Mouse (Mus musculus): ENCODE results near the gene Myo1g. TPM values are rescaled to one million over a fixed set of nuclear protein-coding genes. Genes with fewer than 3 reads are reported as not detected.

Gene Myo1g
- total RNA-seq, 2 experiments from 2014 or later: 1.6 to 2.9 TPM

Small RNAs within 50 kb of the gene (microRNA-seq; reads per million reads assigned to microRNA genes)
- 0.54 to 1.9 reads per million in 2 experiments for gene Gm22123

Other genes with a start within 250 kb of the Myo1g start
- gene Tmed4, start 246.1 kb downstream of the Myo1g start, total RNA-seq (2021): 100 to 1,000 TPM in 1 of 2 experiments, 10 to 100 TPM in 1; 98.8 to 112 TPM
- gene Ogdh, start 229.3 kb downstream of the Myo1g start, total RNA-seq (2021): 1,000 to 10,000 TPM; 1,837 to 1,914 TPM
- gene Zmiz2, start 131.9 kb downstream of the Myo1g start, total RNA-seq (2021): 10 to 100 TPM; 33.8 to 37.0 TPM
- gene Ppia, start 105.5 kb downstream of the Myo1g start, total RNA-seq (2021): 100 to 1,000 TPM; 304 to 366 TPM
- 10 to 100 TPM; 71.4 to 86.8 TPM for gene H2afv, start 76.5 kb downstream of the Myo1g start, total RNA-seq (2021)
- 10 to 100 TPM; 29.5 to 31.0 TPM for gene Purb, start 45.0 kb downstream of the Myo1g start, total RNA-seq (2021)
- 10 to 100 TPM; 24.7 to 26.0 TPM for gene Ccm2, start 25.9 kb upstream of the Myo1g start, total RNA-seq (2021)
- gene Nacad, start 85.1 kb upstream of the Myo1g start, total RNA-seq (2021): 1 to 10 TPM in 1 of 2 experiments, under 1 TPM in 1; 0.62 to 1.2 TPM
- 100 to 1,000 TPM; 103 to 107 TPM for gene Tbrg4, start 105.1 kb upstream of the Myo1g start, total RNA-seq (2021)
- gene Wap, start 117.7 kb upstream of the Myo1g start, total RNA-seq (2021): not detected
- 1 to 10 TPM; 7.6 to 7.9 TPM for gene Ramp3, start 137.6 kb upstream of the Myo1g start, total RNA-seq (2021)

Data from heart, adult 18-20 months (tissue).